Mouse (Mus musculus) cerebellum, adult 2 months (tissue): ENCODE results near the gene Lama2.

ENCODE experiments used
- CTCF ChIP-seq: fragments of 200-500 bp; IDR thresholded peaks from 2 replicates; pipeline ENCODE4 v1.5.1; 2011; ENCODE audit warnings: low read depth, mild to moderate bottlenecking, control low read depth, low read length, moderate library complexity, borderline replicate concordance; ENCODE audit not compliant: insufficient read depth
- POLR2A ChIP-seq: fragments of 200-500 bp; IDR thresholded peaks from 2 replicates; pipeline ENCODE4 v1.6.1; 2011; ENCODE audit warnings: low read length, control low read depth, borderline replicate concordance; ENCODE audit not compliant: insufficient read depth

DNA sequence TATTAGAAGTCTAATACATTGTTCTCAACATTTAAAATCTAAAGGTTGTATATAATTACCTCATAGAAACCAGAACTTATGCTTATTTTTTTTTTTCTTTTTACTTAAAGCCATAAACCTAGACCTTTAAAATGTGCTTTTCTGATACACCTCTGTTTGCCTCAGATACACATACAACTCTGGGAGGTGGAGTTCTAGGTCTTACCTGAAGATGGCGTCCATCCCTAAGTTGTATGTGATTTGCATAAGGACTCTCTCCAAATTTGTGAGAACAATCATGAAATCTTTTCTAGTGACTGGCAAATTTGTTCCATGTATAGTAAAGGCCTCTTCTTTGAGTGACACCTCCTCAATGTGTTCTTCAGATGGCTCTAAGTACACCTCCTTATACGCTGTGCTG lies 354.8 kb downstream of the Lama2 start:
- TF ChIP-seq CTCF, result no peak
- no peak for TF ChIP-seq POLR2A
